Mouse (Mus musculus) embryonic facial prominence, embryonic 14.5 days (tissue): Measurements from ENCODE around the gene Scarb2. TPM values are rescaled to one million over a fixed set of nuclear protein-coding genes. Genes with fewer than 3 reads are reported as not detected.

Experiments used
- ATAC-seq: fragments of 200-750 bp; cut with Nextera tagmentation; 2 replicates; pipeline ENCODE4 v1.8.0; 2017; ENCODE audit warnings: low read depth, moderate number of reproducible peaks, moderate TSS enrichment
- DNase-seq: peaks from one replicate; pipeline ENCODE4 v3.0.0-alpha.2; 2015; ENCODE audit warnings: low spot score
- H3K27ac ChIP-seq: fragments of 300-500 bp; sonication (generic); replicated peaks from 2 replicates; pipeline ENCODE4 v1.5.1; 2014; ENCODE audit warnings: low read depth, mild to moderate bottlenecking, low read length, moderate library complexity
- H3K27me3 ChIP-seq: fragments of 300-500 bp; sonication (generic); replicated peaks from 2 replicates; pipeline ENCODE4 v1.6.1; 2014; ENCODE audit warnings: low read length; ENCODE audit not compliant: control insufficient read depth, insufficient read depth
- H3K36me3 ChIP-seq: fragments of 300-500 bp; sonication (generic); 2 replicates; pipeline ENCODE4 v1.6.1; 2014; ENCODE audit warnings: low read length, mixed read lengths; ENCODE audit not compliant: control insufficient read depth, insufficient read depth
- H3K4me1 ChIP-seq: fragments of 300-500 bp; sonication (generic); 2 replicates; pipeline ENCODE4 v1.6.1; 2014; ENCODE audit warnings: antibody characterized with exemption, low read length; ENCODE audit not compliant: control insufficient read depth, insufficient read depth
- H3K4me2 ChIP-seq: fragments of 300-500 bp; sonication (generic); 2 replicates; pipeline ENCODE4 v1.6.1; 2014; ENCODE audit warnings: low read depth, mild to moderate bottlenecking, low read length, moderate library complexity, mixed read lengths
- H3K4me3 ChIP-seq: fragments of 300-500 bp; sonication (generic); 2 replicates; pipeline ENCODE4 v1.5.1; 2014; ENCODE audit warnings: low read depth, mild to moderate bottlenecking, low read length
- H3K9ac ChIP-seq: fragments of 300-500 bp; sonication (generic); 2 replicates; pipeline ENCODE4 v1.6.1; 2014; ENCODE audit warnings: low read depth, mild to moderate bottlenecking, low read length, moderate library complexity, mixed read lengths
- H3K9me3 ChIP-seq: fragments of 300-500 bp; sonication (generic); 2 replicates; pipeline ENCODE4 v1.6.1; 2016; ENCODE audit warnings: low read length; ENCODE audit not compliant: control insufficient read depth
- WGBS: fragments of 180-500 bp; shearing (Covaris S2); extraction: QIAGEN DNeasy Blood & Tissue Kit; methylation state at CpG from one replicate; pipeline ENCODE4 v1.1.7; 2014; 5-methylcytosine and 5-hydroxymethylcytosine counted together
- polyA plus RNA-seq: library from polyadenylated mRNA; unstranded; fragments of >200 nt; fragmentation: Nextera tagmentation; extraction: Ambion mirVana; gene quantifications from 2 replicates; pipeline ENCODE4 v1.2.1, GENCODE M21; 2014

Gene Scarb2
- polyA plus RNA-seq, 1 experiment from 2014 or later: 11.4 TPM

- Histone ChIP-seq H3K9me3 (no peaks in the 10 kb centered on the region), H3K4me2 (no peak overlapping the region), H3K27ac (peak overlapping the region; percentile 75), H3K4me1 (peaks cover 26% of the 10 kb centered on the region), H3K36me3 (peaks cover 10% of the 10 kb centered on the region), H3K27me3 (no peaks in the 10 kb centered on the region), H3K9ac (0 out of 2 replicates have a peak overlapping the region, but pooled peaks have one; percentile 8), H3K4me3 (no peak overlapping the region)
- WGBS: 58% methylated on average over 7 of the region's 7 CpGs
- ATAC-seq: no peak
- no peak for DNase-seq
Measured at GRCm38 (mm10) chr5:92488961-92489360, 17.7 kb downstream of the Scarb2 start.

DNA sequence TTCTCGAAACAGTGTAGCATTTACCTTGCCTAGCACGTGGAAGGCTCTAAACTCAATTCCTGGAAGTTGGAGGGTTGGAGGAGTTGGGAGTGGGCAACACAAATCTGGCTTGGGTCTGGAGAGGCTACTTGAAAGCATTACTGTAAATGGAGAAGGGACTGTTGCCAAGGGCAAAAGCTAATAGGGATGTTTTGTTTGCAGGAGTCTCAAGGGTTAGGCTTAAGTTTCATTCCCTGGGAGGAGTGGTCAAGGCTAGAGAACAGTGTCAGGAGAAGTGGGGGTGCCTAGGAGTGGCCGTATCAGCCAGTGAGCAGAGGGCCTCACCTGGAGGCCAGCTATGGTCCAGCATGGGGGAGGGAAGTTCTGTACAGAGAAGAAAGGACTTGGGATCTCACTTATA is 18.2 kb downstream of the Scarb2 start:
- ATAC-seq: no peak
- 35% methylated on average over 3 of the region's 3 CpGs for WGBS
- no peak overlapping the region for H3K4me3 ChIP-seq
- no peaks in the 10 kb centered on the region for H3K9me3 ChIP-seq
- H3K4me1 ChIP-seq: peaks cover 20% of the 10 kb centered on the region
- H3K4me2 ChIP-seq: no peak overlapping the region
- peaks cover 15% of the 10 kb centered on the region for H3K36me3 ChIP-seq
- no peaks in the 10 kb centered on the region for H3K27me3 ChIP-seq
- DNase-seq: peak; percentile 47
- peak overlapping the region; percentile 75 for H3K27ac ChIP-seq
- H3K9ac ChIP-seq: no peak overlapping the region

GRCm38 (mm10) chr5:92486758-92487157 is 19.9 kb downstream of the Scarb2 start:
- H3K4me3 ChIP-seq: no peak overlapping the region
- H3K9ac ChIP-seq: no peak overlapping the region
- ATAC-seq (no peak), DNase-seq (no peak)
- no peak overlapping the region for H3K27ac ChIP-seq
- no peaks in the 10 kb centered on the region for H3K27me3 ChIP-seq
- 0 out of 2 replicates have a peak, but pooled peaks cover 5% of the 10 kb centered on the region for H3K9me3 ChIP-seq
- peaks cover 19% of the 10 kb centered on the region; the same call in 1 of the 2 replicates for H3K4me1 ChIP-seq
- H3K36me3 ChIP-seq: peaks cover 28% of the 10 kb centered on the region
- no peak overlapping the region for H3K4me2 ChIP-seq
- 73% methylated on average over 3 of the region's 3 CpGs for WGBS

GRCm38 (mm10) chr5:92484880-92485279 is 21.8 kb downstream of the Scarb2 start:
- no peak for ATAC-seq
- H3K4me2 ChIP-seq: no peak overlapping the region

GRCm38 (mm10) chr5:92472863-92473262 is 33.8 kb downstream of the Scarb2 start:
- no peak overlapping the region for H3K27ac ChIP-seq
- H3K9ac ChIP-seq: no peak overlapping the region
- 67% methylated on average over 5 of the region's 5 CpGs for WGBS
- no peaks in the 10 kb centered on the region for H3K27me3 ChIP-seq
- no peak overlapping the region for H3K4me3 ChIP-seq
- H3K4me1 ChIP-seq: no peaks in the 10 kb centered on the region
- peaks cover 5% of the 10 kb centered on the region; the same call in 1 of the 2 replicates for H3K36me3 ChIP-seq
- no peaks in the 10 kb centered on the region for H3K9me3 ChIP-seq
- ATAC-seq (no peak), DNase-seq (no peak)
- no peak overlapping the region for H3K4me2 ChIP-seq

More at GRCm38 (mm10) chr5:92484880-92485279, 21.8 kb downstream of the Scarb2 start:
- Histone ChIP-seq H3K4me3 (no peak overlapping the region), H3K9me3 (0 out of 2 replicates have a peak, but pooled peaks cover 5% of the 10 kb centered on the region), H3K4me1 (peaks cover 17% of the 10 kb centered on the region; the same call in 1 of the 2 replicates), H3K27ac (no peak overlapping the region), H3K9ac (no peak overlapping the region), H3K27me3 (no peaks in the 10 kb centered on the region), H3K36me3 (peaks cover 28% of the 10 kb centered on the region)
- 67% methylated on average over 7 of the region's 7 CpGs for WGBS
- no peak for DNase-seq

GRCm38 (mm10) chr5:92471531-92471930 is 35.1 kb downstream of the Scarb2 start:
- H3K9me3 ChIP-seq: no peaks in the 10 kb centered on the region
- ATAC-seq (peak; percentile 75; the same call in 1 of the 2 replicates), DNase-seq (peak; percentile 47)
- no peak overlapping the region for H3K9ac ChIP-seq
- WGBS: 85% methylated on average over 4 of the region's 4 CpGs
- no peak overlapping the region for H3K4me3 ChIP-seq
- no peaks in the 10 kb centered on the region for H3K4me1 ChIP-seq
- no peak overlapping the region for H3K27ac ChIP-seq
- H3K36me3 ChIP-seq: peaks cover 5% of the 10 kb centered on the region; the same call in 1 of the 2 replicates
- no peaks in the 10 kb centered on the region for H3K27me3 ChIP-seq
- no peak overlapping the region for H3K4me2 ChIP-seq

DNA sequence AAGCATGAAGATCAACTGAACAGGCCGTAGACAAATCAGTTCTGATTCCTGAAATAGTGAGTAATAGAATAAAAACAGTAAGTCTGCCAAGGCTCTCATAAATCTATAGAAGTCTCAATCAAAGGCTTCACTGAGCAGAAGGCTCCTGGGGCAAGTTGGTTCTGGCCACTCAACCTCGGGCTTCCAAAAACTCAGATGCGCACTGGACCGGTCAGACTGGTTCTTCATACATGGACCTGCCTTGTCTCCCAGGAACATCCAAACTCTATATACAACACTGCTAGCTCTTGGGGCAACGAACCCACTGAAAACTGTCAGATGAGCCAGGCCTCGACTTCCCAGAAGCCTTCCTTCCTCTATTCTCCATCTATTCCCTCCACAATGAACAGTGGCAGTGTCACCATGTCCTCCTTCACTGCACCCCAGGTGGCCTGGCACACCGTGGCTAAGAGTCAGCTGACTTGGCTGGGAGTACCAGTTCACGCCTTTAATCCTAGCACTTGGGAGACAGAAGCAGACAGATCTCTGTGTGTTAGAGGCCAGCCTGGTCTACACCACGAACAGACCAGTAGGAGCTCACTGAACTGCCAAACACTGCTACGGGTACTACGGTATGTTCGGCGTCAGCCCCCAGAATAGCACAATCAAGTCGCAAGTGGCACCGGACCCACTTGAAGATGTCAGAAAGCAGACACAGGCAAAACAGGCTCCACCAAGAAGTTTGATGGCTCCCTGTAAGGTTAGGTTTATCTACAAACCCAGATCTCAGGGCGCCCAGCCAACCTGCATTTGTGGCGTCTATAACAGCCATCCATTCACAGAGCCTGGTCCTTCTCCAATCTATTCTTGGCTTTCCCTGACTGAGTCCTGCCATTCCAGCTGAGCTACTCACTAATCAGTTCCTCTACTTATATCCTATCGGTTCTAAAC is 37.2 kb downstream of the Scarb2 start:
- WGBS: 82% methylated on average over 18 of the region's 18 CpGs
- Histone ChIP-seq H3K27me3 (no peaks in the 10 kb centered on the region), H3K4me1 (no peaks in the 10 kb centered on the region), H3K9ac (no peak overlapping the region), H3K4me3 (no peak overlapping the region), H3K4me2 (no peak overlapping the region), H3K9me3 (no peaks in the 10 kb centered on the region), H3K27ac (no peak overlapping the region), H3K36me3 (peaks cover 5% of the 10 kb centered on the region; the same call in 1 of the 2 replicates)
- ATAC-seq (no peak), DNase-seq (no peak)

GRCm38 (mm10) chr5:92468234-92468633 is 38.4 kb downstream of the Scarb2 start:
- Histone ChIP-seq H3K4me1 (no peaks in the 10 kb centered on the region), H3K4me2 (no peak overlapping the region), H3K4me3 (no peak overlapping the region), H3K9ac (no peak overlapping the region), H3K9me3 (no peaks in the 10 kb centered on the region), H3K27me3 (no peaks in the 10 kb centered on the region), H3K36me3 (peaks cover 5% of the 10 kb centered on the region; the same call in 1 of the 2 replicates), H3K27ac (no peak overlapping the region)
- WGBS: 94% methylated on average over 6 of the region's 6 CpGs
- ATAC-seq (no peak), DNase-seq (no peak)
